Mouse (Mus musculus): ENCODE results near the gene Akt2. TPM values are rescaled to one million over a fixed set of nuclear protein-coding genes. Genes with fewer than 3 reads are reported as not detected.
A peak's percentile ranks its signal among the peaks of the same experiment; 100 is the strongest.
"Not testable (repeated sequence)": the region's sequence is repeated elsewhere in the genome, so short reads cannot be mapped to it uniquely, and the experiment has no call there.

The Akt2 gene
- total RNA-seq, 2 experiments from 2014 or later, result 135 to 142 TPM

DNA sequence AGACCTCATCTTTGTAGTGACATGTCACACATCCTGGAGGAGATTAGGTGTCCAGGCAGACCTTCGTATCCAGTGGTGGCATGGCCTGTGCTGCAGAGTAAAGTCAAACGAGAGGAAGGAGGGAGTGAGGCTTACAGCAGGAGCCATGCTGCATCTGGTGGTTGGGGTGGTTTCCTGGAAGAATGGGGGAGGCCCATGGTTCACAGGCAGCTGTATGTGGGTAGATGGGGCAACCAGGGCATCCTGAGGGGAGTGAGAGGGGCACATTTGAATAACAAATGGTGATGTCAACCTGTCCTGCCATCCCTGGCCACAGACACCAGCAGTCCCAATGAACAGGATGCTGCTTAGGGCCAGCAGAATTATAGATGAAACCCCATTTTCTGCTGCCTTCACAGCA, 18.3 kb downstream of the Akt2 start:
- intact Hi-C loops (cut with DNase I), result no loop called here

DNA sequence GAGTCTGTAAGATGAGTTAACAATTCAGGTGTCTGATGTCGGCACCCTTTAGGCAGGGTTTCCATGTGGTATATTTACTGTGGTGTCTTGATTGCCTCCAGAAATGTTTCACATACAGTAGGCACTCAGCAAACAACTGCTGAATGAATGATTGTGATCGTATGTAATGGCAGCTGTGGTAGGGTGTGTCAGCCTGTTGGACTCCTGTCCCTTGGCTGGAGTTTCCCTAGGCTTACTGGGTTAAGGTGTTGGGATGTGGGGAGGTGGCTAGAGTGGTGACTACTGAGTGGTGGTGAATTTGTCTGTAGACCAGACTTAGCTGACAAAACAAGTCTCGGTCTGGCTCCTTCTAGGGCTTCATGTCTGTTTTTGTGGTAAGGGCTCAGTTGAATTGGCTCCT, 19.0 kb downstream of the Akt2 start:
- no peak for DNase-seq
- intact Hi-C loops (cut with DNase I), result no loop called here

More for the DNA sequence above, 18.3 kb downstream of the Akt2 start:
- DNase-seq, result no peak

DNA sequence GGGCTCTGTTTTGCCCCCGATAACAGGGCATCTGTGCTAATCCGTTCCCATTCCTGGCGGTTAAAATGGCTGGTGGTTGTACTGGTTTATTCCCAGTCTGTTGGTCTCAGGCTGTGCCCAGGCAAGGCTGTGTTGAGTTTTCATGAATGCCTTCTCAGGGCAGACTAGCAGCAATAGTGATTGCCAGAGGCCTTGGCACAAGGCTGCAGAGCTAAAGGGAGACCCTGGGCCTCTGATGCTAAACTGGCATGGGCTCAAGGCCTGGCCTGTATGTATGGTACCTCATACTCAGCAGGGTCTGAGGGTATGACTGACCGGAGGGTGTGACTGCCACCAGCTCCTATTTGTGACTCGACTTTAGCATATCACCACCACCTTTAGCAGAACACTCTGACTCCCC, 19.5 kb downstream of the Akt2 start:
- intact Hi-C loops (cut with DNase I), result no loop called here
- DNase-seq, result no peak

DNA sequence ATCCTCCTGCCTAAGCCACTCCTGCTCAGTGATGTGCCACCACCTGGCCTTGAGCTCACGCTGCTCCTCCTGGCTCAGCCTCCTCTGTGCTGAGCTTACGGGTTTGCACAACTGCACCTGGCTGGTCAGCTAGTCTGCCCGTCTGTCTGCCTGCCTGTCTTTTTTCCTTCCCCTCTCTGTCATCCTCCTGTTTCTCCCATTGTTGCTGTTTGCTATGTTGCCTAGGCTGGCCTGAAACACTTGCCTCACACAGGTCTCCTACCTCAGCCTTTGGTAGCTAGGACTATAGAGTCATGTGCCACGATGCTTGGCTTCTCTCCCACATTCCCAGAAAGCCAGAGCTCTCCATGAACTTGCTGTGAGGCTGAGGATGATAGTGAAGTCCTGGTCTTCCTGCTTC, 21.6 kb downstream of the Akt2 start:
- DNase-seq, result no peak
- intact Hi-C loops (cut with DNase I), result no loop called here

DNA sequence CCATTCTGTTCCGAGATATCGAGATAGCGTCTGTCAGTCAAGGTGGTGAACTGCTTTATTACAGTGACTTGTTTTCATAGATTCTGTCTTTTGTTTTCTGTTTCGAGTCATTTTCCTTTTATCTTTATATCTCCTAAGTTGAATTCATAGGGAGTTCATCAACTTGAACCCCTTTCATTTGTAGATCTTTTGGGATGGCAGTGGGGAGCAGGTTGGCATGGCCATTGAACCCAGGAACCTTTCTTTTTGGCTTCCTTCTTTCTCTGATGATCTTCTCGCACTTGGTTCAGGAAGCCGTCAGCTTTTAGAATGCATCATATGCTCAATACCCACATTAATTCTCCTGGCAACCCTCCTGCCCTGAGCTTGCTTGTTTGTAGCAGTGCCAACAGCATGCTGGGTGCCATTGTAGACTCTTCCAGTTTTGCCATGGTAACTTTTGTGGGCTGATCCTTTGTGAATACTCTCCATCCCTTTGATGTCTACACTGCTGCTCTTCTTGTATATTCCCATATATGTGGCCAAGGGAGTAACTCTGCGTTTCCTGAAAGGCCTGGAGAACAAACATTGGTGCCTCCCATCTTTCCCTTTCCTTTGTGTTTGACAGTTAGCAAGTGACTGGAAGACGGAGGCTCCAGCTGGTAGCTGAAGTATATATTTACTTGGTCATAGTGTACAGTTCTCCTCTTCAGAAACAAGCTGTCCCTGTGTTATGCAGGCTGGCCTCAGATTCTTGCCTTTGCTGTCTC, 22.6 kb downstream of the Akt2 start:
- intact Hi-C loops (cut with DNase I), result no loop called here

DNA sequence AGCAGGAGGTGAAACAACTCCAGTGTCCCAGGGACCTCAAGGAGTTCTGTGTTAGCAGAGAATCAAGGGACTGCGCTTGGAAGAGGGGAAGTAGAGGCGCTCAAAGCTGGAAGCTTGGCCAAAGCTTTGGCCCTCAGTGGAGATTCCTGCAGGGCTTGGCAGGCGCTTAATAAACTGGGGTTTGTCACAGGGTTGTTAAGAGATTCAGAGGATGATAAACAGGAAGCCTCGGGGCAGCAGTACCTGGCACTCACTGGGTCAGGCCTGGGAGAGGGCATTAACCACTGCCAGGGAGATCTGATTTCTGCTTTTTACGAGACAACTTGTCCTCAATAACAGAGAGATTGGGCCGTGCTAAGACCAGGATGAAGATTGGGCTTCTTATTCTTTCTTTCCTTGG, 29.7 kb downstream of the Akt2 start:
- intact Hi-C loops (cut with DNase I), result no loop called here
- DNase-seq, result no peak

More for the DNA sequence above, 22.6 kb downstream of the Akt2 start:
- no peak for DNase-seq

DNA sequence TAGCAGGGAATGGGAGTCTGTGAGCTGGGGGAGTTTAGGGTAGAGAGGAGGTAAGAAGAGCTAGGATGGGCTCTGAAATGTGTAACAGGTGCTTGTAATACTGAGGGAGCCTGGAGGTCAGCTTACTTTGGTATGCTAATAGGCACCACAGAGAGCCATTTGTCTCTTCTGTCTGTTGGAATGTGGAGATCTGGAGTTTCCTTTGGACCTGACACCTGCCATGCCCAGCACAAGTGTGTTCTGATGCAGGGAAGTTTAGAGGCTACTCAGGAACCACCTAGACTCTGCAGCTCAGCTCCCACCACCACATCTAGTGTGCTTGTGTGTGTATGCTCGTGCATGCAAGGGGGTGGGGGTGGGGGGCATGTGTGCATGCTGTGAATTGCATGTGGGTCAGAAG, 30.9 kb downstream of the Akt2 start:
- no peak for DNase-seq

DNA sequence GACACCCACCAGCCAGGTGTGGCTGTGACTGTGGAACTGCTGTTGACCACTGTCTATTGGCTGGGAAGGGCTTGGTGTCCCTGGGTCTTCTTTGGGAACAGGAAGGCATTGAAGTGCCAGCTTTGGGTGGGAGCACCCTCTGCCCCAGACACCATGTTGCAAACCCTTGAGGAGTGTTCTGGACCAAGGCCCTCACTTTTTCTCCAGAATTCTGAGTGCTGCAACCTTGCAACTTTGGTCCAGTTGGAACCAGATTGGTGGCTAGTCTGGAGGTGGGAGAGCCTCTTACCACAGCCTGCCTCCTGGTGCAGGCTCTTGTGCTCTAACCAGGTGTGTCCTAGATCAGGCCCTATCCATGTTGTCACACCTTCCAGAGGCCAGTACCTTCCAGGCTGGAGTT, 33.6 kb downstream of the Akt2 start:
- no peak for DNase-seq
- intact Hi-C loops (cut with DNase I), result no loop called here

More for the DNA sequence above, 30.9 kb downstream of the Akt2 start:
- intact Hi-C loops (cut with DNase I), result no loop called here

DNA sequence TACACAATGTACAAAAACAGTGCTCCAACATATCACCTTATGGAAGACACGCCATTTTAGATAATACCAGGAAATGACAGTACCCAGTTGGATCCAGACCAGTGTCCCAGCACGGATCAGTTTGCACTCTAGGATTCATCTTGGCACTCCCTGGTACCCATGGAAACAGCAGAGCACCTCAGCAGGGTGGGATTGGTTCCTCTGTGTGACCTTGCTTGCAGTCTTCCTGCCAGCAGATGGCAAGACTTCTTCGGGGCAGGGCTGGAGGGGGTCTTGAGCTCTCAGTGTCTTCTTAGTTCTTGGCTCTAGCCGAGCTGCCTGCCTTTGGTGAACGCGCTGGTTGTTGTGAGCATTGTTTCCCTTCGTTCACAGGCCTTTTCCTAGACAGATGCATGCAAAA, 36.4 kb downstream of the Akt2 start:
- DNase-seq, result no peak
- intact Hi-C loops (cut with DNase I), result no loop called here

DNA sequence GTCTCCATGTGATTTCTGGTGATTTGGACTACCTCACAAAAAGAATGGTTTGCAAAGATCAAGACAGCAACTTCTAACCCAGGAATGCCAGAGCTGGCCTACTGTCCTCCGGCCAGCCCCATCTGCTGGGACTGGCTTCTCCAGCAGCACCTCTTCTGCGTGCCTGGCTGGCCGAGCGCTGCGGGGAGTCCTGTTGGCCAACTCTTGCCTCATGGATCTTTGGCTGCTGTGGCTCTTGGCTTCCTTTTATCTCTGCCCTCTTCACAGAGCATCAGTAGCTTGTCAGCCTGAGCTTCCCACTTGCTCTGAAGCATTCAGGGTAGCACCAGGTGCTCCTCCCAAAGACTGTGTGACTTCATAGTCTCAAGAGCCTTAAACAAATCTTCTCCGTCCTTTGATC, 36.8 kb downstream of the Akt2 start:
- intact Hi-C loops (cut with DNase I), result no loop called here
- no peak for DNase-seq

DNA sequence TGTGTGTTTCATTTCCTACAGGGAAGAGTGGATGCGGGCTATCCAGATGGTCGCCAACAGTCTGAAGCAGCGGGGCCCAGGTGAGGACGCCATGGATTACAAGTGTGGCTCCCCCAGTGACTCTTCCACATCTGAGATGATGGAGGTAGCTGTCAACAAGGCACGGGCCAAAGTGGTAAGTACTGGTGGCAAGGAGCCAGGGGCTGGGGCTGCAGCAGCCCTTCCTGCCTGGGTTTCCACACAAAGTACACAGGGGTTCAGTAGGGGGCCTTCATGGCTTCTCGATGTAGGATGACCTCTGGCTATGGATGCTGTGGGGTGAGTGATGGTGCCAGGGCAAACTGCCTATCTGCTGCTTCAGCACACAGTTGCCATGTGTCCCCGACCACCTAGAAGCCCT, 37.5 kb downstream of the Akt2 start:
- DNase-seq; intact Hi-C loops (cut with DNase I): not testable (repeated sequence)

DNA sequence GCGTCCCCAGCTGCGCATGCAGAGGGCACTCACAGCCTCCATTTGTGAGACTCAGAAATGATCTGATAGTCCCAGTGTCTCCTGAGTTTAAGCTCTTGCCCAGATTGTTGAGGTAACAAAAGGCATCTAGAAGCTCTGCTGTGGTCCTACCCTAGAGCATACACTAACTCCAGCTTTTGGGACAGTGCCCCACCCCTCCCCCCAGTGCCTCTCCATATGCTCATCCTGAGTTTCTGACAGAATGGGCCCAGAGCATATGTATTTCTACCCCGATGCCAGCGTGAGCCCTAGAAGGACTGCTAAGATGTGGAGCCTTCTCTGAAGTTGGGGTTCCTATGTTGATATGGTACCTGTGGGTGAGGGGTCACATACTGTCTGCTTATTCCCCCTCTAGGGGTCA, 40.1 kb downstream of the Akt2 start:
- DNase-seq, result no peak
- intact Hi-C loops (cut with DNase I), result no loop called here

DNA sequence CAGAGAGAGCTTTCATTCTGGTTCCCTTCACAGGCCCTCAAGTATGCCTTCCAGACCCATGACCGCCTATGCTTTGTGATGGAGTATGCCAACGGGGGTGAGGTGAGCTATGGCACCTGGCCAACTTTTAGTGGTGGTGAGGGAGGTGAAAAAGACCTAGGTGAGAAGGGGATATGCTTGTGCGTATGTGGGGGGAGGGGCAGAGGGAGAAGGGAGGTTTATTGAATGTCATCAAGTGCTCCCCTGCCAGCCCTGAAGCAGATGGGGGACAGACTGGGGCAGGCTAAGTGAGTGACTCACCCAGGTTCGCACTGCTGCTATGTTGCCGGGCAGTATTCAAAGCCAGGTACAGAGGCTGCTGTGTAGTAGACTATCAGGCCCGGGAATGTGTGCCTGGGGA, 41.8 kb downstream of the Akt2 start:
- no peak for DNase-seq
- intact Hi-C loops (cut with DNase I), result no loop called here

DNA sequence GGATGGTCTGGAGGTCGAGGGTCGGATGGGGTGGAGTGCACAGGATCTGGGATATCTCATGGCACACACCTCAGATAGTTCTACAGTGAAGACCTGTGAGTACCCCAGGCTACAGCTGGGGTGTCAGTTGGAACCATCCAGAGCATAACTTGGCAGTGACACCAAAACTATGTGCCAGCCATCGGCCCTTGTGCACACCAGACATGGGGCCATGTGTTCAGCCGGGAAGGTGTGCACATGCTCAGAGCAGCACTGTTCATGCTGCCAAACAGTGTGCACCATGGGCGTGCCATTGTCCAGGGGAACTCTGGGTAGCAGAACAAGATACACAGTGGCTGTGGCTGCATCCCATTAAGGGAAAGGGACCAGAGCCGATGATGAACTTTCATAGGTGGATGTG, 43.3 kb downstream of the Akt2 start:
- intact Hi-C loops (cut with DNase I), result no loop called here
- no peak for DNase-seq

DNA sequence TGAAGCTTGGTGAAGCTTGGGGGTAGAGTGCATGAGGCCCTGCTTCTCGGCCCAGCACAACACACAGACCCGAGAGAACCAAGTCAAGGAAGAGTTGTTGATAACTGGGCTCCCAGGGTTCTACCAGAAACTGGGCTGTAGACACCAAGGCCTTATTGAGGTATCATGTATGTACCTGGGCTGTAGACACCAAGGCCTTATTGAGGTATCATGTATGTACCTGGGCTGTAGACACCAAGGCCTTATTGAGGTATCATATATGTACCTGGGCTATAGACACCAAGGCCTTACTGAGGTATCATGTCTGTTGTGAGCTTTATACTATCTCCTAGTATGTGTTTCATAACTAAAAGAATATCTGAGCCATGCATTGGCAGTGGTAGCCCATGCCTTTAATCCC, 43.7 kb downstream of the Akt2 start:
- DNase-seq; intact Hi-C loops (cut with DNase I): not testable (repeated sequence)

DNA sequence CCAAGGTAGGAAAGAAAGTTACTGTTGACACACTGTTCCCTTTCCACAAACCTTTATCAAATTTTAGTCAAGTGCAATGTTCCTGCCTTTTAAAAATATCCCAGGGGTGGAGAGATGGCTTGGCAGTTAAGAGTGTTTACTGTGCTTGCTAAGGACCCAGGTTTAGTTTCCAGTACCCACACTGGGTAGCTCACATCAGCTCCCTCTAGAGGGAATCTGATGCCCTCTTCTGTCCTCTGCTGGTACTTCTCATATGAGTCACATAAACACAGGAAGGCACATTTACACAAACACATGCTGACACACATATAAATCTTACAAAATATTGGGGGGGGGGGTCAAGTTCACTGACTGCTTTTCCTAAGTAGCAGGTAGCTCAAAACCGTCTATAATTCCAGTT, 53.1 kb downstream of the Akt2 start:
- DNase-seq, result no peak
- intact Hi-C loops (cut with DNase I), result loop anchor here (5.0 kb wide), 1 partner anchor 67 kb away; no protein-coding TSS in a partner anchor

DNA sequence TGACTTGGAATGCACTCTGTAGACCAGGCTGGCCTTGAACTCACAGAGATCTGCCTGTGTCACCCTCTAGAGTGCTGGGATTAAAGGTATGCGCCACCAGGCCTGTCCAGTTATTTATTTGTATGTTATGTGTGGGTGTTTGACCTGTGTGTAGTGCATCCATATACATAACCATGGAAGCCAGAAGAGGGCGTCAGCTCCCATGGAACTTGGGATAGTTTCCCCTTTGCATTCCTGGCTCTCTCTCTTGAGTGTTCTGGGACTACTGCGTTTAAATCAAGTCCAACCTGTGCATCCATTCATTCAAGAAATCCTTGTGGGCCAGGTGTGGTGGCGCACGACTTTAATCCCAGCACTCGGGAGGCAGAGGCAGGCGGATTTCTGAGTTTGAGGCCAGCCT, 55.2 kb downstream of the Akt2 start:
- no peak for DNase-seq
- intact Hi-C loops (cut with DNase I), result no loop called here

DNA sequence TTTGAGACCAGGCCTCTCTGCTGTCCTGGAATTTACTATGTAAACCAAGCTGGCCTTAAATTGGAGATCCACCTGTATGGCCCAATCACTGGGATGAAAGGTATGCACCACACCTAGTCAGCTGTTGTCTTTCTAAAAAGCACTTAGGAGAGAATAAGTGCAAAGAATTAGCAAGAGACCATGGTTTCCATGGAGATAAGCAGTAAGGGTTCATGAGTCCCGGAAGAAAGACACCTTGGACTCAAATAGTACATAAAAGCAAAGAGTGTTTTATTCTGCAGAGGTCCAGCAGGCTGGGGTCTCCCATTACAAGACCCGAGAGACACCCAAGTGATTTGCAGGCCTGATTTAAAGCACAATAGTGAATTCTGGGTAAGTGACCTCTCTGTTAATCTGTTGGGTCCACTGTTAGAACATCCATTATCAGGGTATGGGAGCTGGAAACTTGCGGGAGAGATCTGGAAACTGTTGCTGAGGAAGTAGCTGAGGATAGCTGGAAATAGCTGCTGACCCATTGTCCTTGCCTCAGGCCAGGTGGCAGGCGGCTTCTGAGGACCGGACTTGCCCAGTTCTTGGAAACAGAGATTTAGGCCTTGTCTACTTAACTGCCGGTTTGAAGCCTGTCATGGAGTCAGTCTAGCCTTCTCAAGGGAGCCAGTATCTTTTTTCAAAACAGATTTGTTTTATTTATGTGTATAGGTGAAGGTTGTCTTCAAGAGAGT, 56.1 kb downstream of the Akt2 start:
- DNase-seq, result no peak
- intact Hi-C loops (cut with DNase I), result no loop called here

DNA sequence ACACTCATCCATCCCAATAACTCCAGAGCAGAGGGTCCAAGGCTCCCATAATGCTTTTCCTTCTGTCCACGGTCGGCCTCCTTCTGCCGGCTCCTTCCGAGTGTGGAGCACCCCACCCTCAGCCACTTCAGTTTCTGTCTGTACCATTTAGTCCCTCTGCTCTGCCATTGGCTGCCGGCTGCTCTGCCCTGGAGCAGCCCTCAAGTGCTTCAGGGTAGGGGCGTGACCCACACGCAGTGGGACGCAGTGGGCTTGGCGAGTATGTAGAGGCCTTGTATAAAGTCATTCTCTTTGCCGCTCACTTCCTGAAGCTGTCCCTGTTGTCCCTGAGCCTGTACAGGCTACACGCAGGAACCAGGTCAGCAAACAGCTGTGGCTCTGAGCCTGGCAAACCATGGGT, 58.4 kb downstream of the Akt2 start:
- DNase-seq, result no peak
- intact Hi-C loops (cut with DNase I), result no loop called here

DNA sequence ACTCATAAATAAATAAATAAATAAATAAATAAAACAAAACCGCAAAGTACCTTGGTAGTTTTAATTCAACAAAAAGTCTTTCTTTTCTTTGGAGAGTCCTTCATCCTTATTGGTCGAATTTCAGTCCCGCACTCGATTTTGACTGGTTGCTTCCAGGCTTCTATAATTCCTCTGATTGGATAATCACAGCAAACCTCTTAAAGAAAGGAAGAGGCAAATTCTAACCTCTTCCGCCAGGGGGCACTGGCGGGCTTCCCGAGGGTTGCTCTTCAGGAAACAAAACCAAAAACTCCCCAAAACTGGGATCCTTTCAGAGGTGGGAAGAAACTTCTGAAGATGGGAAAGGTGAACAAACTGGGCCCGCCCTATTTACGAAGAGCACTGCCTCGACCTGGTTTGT, 59.6 kb downstream of the Akt2 start:
- peak; percentile 55 to 68 for DNase-seq
- intact Hi-C loops (cut with DNase I), result no loop called here

DNA sequence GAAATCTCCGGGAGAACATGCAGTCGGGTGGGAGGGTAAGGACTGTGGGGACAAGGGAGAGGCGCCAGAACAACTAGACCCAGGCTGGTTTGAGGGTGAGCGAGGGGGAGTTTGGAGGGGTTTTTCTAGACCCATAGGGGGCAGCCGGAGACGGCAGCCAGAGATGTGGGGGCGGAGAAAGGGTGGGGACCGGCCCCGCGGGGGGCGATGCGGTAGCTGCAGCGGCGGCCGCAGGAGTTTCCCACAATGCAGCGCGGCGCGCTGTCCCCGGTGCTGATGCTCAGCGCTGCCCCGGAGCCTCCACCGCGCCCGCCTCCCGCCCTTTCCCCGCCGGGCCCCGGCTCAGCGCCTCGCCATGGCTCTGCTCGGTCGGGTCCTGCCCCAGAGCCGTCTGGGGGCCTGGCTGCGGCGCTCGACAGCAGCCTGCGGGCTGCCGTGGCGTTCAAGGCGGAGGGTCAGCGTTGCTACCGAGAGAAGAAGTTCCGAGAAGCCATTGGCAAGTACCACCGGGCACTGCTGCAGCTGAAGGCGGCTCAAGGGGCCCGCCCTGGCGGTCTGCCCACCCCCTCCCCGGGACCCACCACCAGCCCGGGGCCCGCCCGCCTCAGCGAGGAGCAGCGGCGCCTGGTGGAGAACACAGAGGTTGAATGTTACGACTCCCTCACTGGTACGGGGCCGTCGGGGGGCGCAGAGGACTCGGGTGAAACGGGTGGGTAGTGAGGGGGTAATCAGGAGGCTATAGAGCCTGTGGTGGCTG, 62.5 kb downstream of the Akt2 start, which contains the start of gene Ttc9b:
TSS of gene Ttc9b (plus strand) at position 235 of the 757 bp plus-strand sequence.
- intact Hi-C loops (cut with DNase I), result loop anchor here (2.0 kb wide), 1 partner anchor 31 kb away; no protein-coding TSS in a partner anchor

More for the DNA sequence above, 62.5 kb downstream of the Akt2 start, which contains the start of gene Ttc9b:
- no peak for DNase-seq

Measured in gastrocnemius, postnatal 36 days (tissue).